26 mouse cellular contexts compared by ENCODE assay signal in genomic region chr5:122240521-122240920, GRCm38 (mm10). TPM values are rescaled to one million over a fixed set of nuclear protein-coding genes. Genes with fewer than 3 reads are reported as not detected.
DNase-seq lines count a peak whose midpoint lies in the region; ATAC-seq and TF ChIP-seq lines count a peak whose summit lies in the region.
"Had no signal": no experiment of that assay in that cellular context is flagged by ENCODE, and none has a peak within 500 bp of the region (broad histone marks: within the 10 kb centered on the region; RNA-seq: fewer than 3 reads in every experiment).

No protein-coding gene starts in this region.

- H3K36me3 ChIP-seq in forebrain, postnatal 0 days (ENCODE audit: insufficient read depth): no peaks in the 10 kb centered on the region
- H3K36me3 ChIP-seq in forebrain, embryonic 13.5 days (ENCODE audit: poor library complexity, severe bottlenecking): peaks cover 25% of the 10 kb centered on the region
- H3K36me3 ChIP-seq in hindbrain, embryonic 13.5 days: peaks cover 25% of the 10 kb centered on the region
- H3K36me3 ChIP-seq: liver, embryonic 15.5 days had no signal

- no peak overlapping the region for H3K9ac ChIP-seq in forebrain, postnatal 0 days
- no peak overlapping the region for H3K9ac ChIP-seq in forebrain, embryonic 13.5 days
- no peak overlapping the region for H3K9ac ChIP-seq in hindbrain, embryonic 13.5 days
- H3K9ac ChIP-seq: embryonic facial prominence, embryonic 12.5 days; heart, embryonic 15.5 days; hindbrain, embryonic 14.5 days; liver, embryonic 15.5 days; lung, embryonic 15.5 days; neural tube, embryonic 12.5 days had no signal

- no peak overlapping the region for H3K4me3 ChIP-seq in forebrain, postnatal 0 days (ENCODE audit: low read depth, low read length)
- no peak overlapping the region for H3K4me3 ChIP-seq in forebrain, embryonic 13.5 days
- no peak overlapping the region for H3K4me3 ChIP-seq in hindbrain, embryonic 13.5 days
- H3K4me3 ChIP-seq: embryonic facial prominence, embryonic 12.5 days; gastrocnemius, adult 2 months; heart, embryonic 15.5 days; left cerebral cortex, adult 2 months; limb, embryonic 10.5 days; liver, embryonic 15.5 days; lung, embryonic 15.5 days; megakaryocyte, embryonic 14.5 days; neural tube, embryonic 12.5 days had no signal

- H3K27me3 ChIP-seq in forebrain, postnatal 0 days (ENCODE audit: insufficient read depth, low read length): no peaks in the 10 kb centered on the region
- H3K27me3 ChIP-seq in forebrain, embryonic 13.5 days: no peaks in the 10 kb centered on the region
- no peaks in the 10 kb centered on the region for H3K27me3 ChIP-seq in hindbrain, embryonic 13.5 days
- H3K27me3 ChIP-seq: embryonic facial prominence, embryonic 12.5 days; heart, embryonic 15.5 days; liver, embryonic 15.5 days; lung, embryonic 15.5 days; neural tube, embryonic 12.5 days had no signal

- peak overlapping the region; percentile 29; the same call in 1 of the 2 replicates for H3K27ac ChIP-seq in forebrain, postnatal 0 days (ENCODE audit: low read depth, low read length)
- no peak overlapping the region for H3K27ac ChIP-seq in forebrain, embryonic 13.5 days
- H3K27ac ChIP-seq in hindbrain, embryonic 13.5 days: no peak overlapping the region
- H3K27ac ChIP-seq: embryonic facial prominence, embryonic 12.5 days; gastrocnemius, adult 2 months; heart, embryonic 15.5 days; hindbrain, embryonic 14.5 days; liver, embryonic 15.5 days; lung, embryonic 15.5 days; neural tube, embryonic 12.5 days had no signal

- peaks cover 17% of the 10 kb centered on the region for H3K4me1 ChIP-seq in forebrain, postnatal 0 days (ENCODE audit: insufficient read depth)
- H3K4me1 ChIP-seq in forebrain, embryonic 13.5 days: peaks cover 24% of the 10 kb centered on the region
- peaks cover 18% of the 10 kb centered on the region for H3K4me1 ChIP-seq in hindbrain, embryonic 13.5 days (replicated peaks)
- H3K4me1 ChIP-seq: lung, embryonic 15.5 days; neural tube, embryonic 12.5 days had no signal

- 76% methylated on average over 11 of the region's 11 CpGs for WGBS in forebrain, postnatal 0 days
- WGBS in forebrain, embryonic 13.5 days: 85% methylated on average over 11 of the region's 11 CpGs
- 83% methylated on average over 11 of the region's 11 CpGs for WGBS in hindbrain, embryonic 13.5 days

- H3K4me2 ChIP-seq in forebrain, postnatal 0 days (ENCODE audit: low read depth): no peak overlapping the region
- H3K4me2 ChIP-seq in forebrain, embryonic 13.5 days: no peak overlapping the region
- H3K4me2 ChIP-seq in hindbrain, embryonic 13.5 days: no peak overlapping the region
- H3K4me2 ChIP-seq: embryonic facial prominence, embryonic 12.5 days; heart, embryonic 15.5 days; hindbrain, embryonic 14.5 days; liver, embryonic 15.5 days; lung, embryonic 15.5 days; neural tube, embryonic 12.5 days had no signal

- no peak for DNase-seq in forebrain, postnatal 0 days
- peak; percentile 57 to 63 for DNase-seq in cerebellum, postnatal 14 days
- peak; percentile 59 to 76 for DNase-seq in cerebellum, postnatal 25 days
- peak; percentile 71 to 76 for DNase-seq in kidney, postnatal 25 days
- no peak for DNase-seq in right cerebral cortex, postnatal 25 days
- DNase-seq: adrenal gland, adult 8-10 months; gastrocnemius, adult 2 months; heart, postnatal 36 days; liver; lung, postnatal 36 days; midbrain, embryonic 14.5 days; right cerebral cortex, adult 18-20 months; thymus, adult 18-20 months; thymus, postnatal 4 days had no signal

- no peak for TF ChIP-seq CTCF in forebrain, postnatal 0 days (IDR thresholded peaks at IDR 0.05; ENCODE audit: low read depth)

- ATAC-seq in forebrain, postnatal 0 days: no peak
- ATAC-seq in forebrain, embryonic 13.5 days: no peak
- no peak for ATAC-seq in hindbrain, embryonic 13.5 days (ENCODE audit: low FRiP score)
- ATAC-seq: inflammation-experienced regulatory T-cells, adult 6 months had no signal

- H3K9me3 ChIP-seq in forebrain, postnatal 0 days (ENCODE audit: low read length): no peaks in the 10 kb centered on the region
- no peaks in the 10 kb centered on the region for H3K9me3 ChIP-seq in forebrain, embryonic 13.5 days (replicated peaks)
- H3K9me3 ChIP-seq in hindbrain, embryonic 13.5 days: no peaks in the 10 kb centered on the region
- H3K9me3 ChIP-seq: embryonic facial prominence, embryonic 12.5 days; heart, embryonic 15.5 days; limb, embryonic 10.5 days; liver, embryonic 15.5 days; lung, embryonic 15.5 days; megakaryocyte, embryonic 14.5 days; neural tube, embryonic 12.5 days had no signal

RNA-seq across cellular contexts. Expression of gene Tctn1, which starts 23.7 kb away (rescaled TPM):
- total RNA-seq in forebrain, postnatal 0 days (2014; rRNA removed): 20.3 and 31.2 TPM in 2 replicates
- 2.9 and 4.3 TPM in 2 replicates for polyA plus RNA-seq in forebrain, postnatal 0 days (2015; fragmentation: Nextera tagmentation; extraction: Ambion mirVana)
- polyA plus RNA-seq in forebrain, embryonic 13.5 days (2015; fragmentation: Nextera tagmentation; extraction: Ambion mirVana): 4.8 and 4.9 TPM in 2 replicates
- 5.9 and 6.6 TPM in 2 replicates for polyA plus RNA-seq in hindbrain, embryonic 13.5 days (2015; fragmentation: Nextera tagmentation; extraction: Ambion mirVana)

RNA-seq across cellular contexts. Expression of gene Hvcn1, which starts 33.9 kb away (rescaled TPM):
- 1.7 and 3.0 TPM in 2 replicates for total RNA-seq in forebrain, postnatal 0 days (2014; rRNA removed)
- polyA plus RNA-seq in forebrain, postnatal 0 days (2015; fragmentation: Nextera tagmentation; extraction: Ambion mirVana): 1.2 and 1.6 TPM in 2 replicates
- polyA plus RNA-seq in forebrain, embryonic 13.5 days (2015; fragmentation: Nextera tagmentation; extraction: Ambion mirVana): 2.9 and 3.0 TPM in 2 replicates
- polyA plus RNA-seq in hindbrain, embryonic 13.5 days (2015; fragmentation: Nextera tagmentation; extraction: Ambion mirVana): 1.8 and 2.2 TPM in 2 replicates

RNA-seq across cellular contexts. Expression of gene Pptc7, which starts 43.6 kb away (rescaled TPM):
- 14.8 and 18.3 TPM in 2 replicates for total RNA-seq in forebrain, postnatal 0 days (2014; rRNA removed)
- 4.2 and 6.7 TPM in 2 replicates for polyA plus RNA-seq in forebrain, postnatal 0 days (2015; fragmentation: Nextera tagmentation; extraction: Ambion mirVana)
- polyA plus RNA-seq in forebrain, embryonic 13.5 days (2015; fragmentation: Nextera tagmentation; extraction: Ambion mirVana): 7.5 and 7.7 TPM in 2 replicates
- 8.0 and 8.3 TPM in 2 replicates for polyA plus RNA-seq in hindbrain, embryonic 13.5 days (2015; fragmentation: Nextera tagmentation; extraction: Ambion mirVana)

Comparison
In these comparisons a context has a peak if more than half of its experiments do, and no peak if none do; other contexts are left out.
1. DNase-seq: peak in cerebellum, postnatal 14 days (2 of 2), cerebellum, postnatal 25 days (2 of 2) and kidney, postnatal 25 days (2 of 2); none in forebrain, postnatal 0 days (single experiment) and right cerebral cortex, postnatal 25 days (single experiment).